Mouse (Mus musculus) brain, embryonic 14.5 days (tissue): ENCODE results near the gene Chst1.

Experiments used
- CTCF ChIP-seq: fragments of 200-500 bp; IDR thresholded peaks from 2 replicates; pipeline ENCODE4 v1.5.1; 2012; ENCODE audit warnings: inconsistent platforms, mild to moderate bottlenecking, moderate library complexity, borderline replicate concordance; ENCODE audit not compliant: insufficient read depth, insufficient read length; ENCODE audit errors: extremely low read depth
- POLR2A ChIP-seq: fragments of 200-500 bp; IDR thresholded peaks from 2 replicates; pipeline ENCODE4 v1.6.1; 2012; ENCODE audit warnings: mild to moderate bottlenecking, inconsistent platforms, borderline replicate concordance; ENCODE audit not compliant: poor library complexity, insufficient read depth, insufficient read length, severe bottlenecking; ENCODE audit errors: extremely low read depth

DNA sequence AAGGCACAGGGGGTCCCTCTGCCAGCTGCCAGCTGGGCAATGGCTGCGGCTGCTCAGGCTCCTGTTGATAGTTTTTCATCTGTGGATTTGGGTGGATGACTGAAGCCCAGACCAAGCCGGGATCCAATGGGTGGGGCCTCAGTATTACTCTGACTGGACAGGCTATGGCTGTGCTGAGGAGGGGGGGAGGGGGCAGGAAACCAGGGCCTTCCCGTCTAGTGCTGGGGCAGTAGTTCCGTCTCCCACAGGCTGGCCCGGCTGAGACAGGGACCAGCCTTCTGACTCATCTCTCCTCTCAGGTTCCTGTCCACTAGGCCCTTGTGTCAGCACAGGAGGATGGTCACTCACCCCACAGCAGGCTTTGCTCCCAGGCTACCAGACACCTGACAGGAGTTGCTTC, 6.5 kb downstream of the Chst1 start:
- no peak for TF ChIP-seq CTCF
- TF ChIP-seq POLR2A = no peak
